Mouse (Mus musculus) fat pad, adult 2 months (tissue): Measurements from ENCODE around the gene Rgn.

ENCODE experiments used
- DNase-seq: peaks from one replicate; pipeline ENCODE4 v3.0.0-alpha.2; 2011; ENCODE audit warnings: low read depth, low spot score; ENCODE audit errors: extremely low read depth

Gene Rgn

DNA sequence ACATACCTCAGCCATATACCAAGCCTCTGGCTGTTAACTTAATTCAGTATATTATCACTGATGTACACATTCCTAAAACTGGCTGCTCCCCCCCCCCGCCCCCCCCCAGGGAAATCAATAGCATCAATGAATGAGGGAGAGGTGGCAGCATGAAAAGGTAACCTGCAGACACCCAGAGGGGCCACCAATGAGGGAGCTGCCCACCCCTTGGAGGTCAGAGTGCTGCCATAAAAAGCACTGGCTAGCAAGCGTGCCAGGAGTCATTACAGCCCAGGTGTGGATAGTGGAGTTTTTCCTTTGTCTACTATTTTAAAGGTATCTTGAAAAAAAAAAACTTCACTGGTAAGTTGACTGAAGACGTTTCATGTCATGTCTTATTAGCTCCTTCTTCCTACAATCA is at the start of gene Rgn:
TSS of gene Rgn (plus strand) at position 256 of the 400 bp plus-strand sequence.
- DNase-seq, result no peak

GRCm38 (mm10) chrX:20520290-20520939 is 29.2 kb upstream of the Rgn start:
- DNase-seq, result no peak

GRCm38 (mm10) chrX:20521578-20521977 is 28.0 kb upstream of the Rgn start:
- DNase-seq, result no peak

DNA sequence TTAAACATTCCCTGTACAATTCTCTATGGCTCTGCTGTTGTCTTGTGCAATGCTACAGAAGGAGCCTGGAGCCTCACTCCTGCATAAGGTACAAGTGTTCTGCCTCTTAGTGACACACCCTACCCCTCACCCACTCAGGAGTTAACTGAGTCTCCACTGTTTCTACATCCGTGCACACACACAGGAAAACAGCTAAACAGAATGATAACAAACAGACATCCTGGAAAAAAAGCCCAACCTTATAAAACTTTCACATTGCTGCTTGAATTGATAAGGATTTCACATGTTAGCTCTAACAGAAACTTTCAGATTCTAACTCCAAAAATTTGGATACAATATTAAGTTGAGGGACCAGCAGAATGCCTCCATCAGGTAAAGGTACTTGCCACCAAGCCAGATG is 17.0 kb upstream of the Rgn start:
- DNase-seq, result no peak

DNA sequence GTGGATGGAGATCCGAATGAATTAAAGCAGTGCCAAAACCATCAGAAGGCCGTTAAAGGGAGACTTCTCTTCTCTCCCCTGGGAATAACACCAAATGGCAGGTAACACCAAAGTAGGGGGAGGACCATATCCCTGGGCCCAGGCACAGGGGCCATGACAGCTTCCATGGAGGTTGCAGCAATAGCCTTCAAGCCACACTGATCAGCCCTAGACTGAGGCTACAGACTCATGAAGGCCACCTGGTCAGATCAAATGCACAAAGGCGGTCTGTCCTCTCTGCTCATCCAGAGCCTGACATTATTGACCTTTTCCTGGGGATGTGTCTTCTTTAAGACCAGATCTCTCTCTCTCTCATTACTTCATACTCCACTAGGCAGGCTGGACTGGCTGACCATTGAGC is 5.7 kb upstream of the Rgn start:
- DNase-seq, result no peak

DNA sequence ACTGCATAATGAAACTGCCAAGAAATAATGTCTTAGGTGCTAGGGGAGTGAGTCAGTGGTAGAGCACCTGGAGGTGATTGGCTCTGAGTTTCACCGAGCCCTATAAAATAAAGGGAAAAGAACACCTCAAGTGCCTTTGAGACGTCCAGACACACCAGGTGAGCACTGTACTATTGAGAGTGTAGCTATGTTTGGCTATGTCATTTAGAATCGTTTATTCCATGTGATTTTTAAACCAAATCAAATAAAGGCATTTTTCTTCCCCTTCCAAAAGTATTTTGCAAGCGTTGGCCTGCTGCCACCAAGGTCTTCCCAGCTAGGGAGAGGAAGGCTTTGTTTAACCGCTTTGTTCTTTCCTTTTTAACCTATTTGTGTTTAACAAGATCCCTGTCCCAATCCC is 2.0 kb upstream of the Rgn start:
- DNase-seq, result no peak

DNA sequence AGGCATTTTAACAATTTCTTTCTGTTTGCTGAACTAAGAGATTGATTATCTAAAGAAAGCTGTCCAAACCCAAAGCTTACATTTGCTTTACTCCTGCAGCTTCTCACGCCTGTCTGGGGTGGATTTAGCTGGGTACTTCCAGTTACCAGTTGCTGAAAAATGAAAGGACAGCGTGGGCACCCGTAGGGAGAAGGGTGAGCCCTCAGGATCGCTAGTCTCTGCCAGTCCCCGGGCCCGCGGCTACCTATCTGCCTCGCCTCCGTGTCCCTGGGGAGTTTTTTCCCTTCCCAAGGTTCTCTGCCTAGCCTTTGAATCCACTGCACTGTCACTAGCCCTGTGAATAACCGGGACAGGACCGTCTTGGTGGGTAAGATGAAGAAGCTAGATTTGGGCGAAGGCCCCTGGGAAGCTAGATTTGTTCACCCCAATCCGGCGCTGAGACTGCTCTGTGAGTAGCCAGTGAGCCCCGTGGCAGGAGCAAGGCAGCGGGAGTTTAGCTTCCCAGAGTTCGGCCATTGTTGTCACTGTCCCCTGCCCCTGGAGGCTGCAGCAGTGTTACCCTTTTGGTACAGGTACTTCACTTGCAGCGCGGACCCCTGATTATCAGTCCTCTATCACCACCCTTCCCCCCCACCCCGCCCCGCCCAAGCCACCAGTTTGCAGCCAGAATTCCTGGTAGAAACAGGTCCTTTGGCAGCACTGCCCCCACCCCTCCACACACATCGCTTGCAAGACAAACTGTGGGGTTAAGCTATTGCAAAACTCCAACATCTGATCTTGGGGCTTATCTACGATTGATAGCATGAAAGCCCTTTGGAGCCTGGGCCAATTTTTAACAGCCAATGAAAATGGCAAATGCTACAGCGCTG is 1.3 kb upstream of the Rgn start:
- DNase-seq, result no peak

GRCm38 (mm10) chrX:20548880-20549440 is 627 bp upstream of the Rgn start:
- no peak for DNase-seq

- DNase-seq, result no peak
Observed at GRCm38 (mm10) chrX:20552199-20552598, 2.6 kb downstream of the Rgn start.

GRCm38 (mm10) chrX:20561846-20562245 is 12.3 kb downstream of the Rgn start:
- DNase-seq, result no peak

DNA sequence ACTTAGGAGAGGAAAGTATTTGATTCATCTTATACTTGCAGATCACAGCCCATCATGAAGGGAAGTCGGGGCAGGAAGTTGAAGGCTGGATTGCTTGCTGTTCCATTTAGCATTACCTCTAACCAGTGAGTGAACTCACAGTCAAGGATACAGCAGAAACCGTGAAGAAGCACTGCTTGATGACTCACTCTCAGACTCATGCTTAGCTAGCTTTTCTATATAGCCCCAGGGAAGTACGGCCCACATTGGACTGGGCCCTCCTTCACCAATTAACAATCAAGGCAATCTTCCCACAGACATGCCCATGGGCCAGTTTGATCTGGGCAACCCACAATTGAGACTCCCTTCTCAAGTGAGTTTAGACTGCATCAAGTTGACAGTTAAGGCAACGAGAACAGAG is 14.4 kb downstream of the Rgn start:
- no peak for DNase-seq

- no peak for DNase-seq
Observed at GRCm38 (mm10) chrX:20571024-20571423, 21.4 kb downstream of the Rgn start.

- no peak for DNase-seq
Observed at GRCm38 (mm10) chrX:20572683-20573082, 23.1 kb downstream of the Rgn start.

- DNase-seq, result no peak
Observed at GRCm38 (mm10) chrX:20573927-20574326, 24.3 kb downstream of the Rgn start.

- DNase-seq, result no peak
Observed at GRCm38 (mm10) chrX:20587968-20588367, 38.4 kb downstream of the Rgn start.

DNA sequence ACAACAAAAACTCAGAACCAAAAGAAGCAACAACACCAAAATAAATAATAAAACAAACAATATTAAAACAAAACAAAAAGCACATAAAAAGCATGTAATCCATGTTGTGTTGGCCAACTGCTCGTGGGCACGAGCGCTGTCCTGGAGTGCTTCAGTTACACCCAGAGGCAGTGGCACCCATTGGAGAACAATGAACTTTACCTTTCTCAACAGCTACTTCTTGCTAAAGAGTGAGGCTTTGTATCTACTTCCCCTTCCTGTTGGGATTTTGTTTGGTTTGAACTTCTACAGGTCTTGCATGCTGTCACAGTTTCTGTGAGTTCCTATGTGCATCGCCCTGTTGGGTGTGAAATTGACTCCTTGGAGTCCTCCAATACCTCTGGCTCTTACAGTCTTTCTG is 58.9 kb downstream of the Rgn start:
- no peak for DNase-seq
